In genomic region chr1:126766971-126767370, GRCm38 (mm10) we compare ENCODE assay signal across 21 mouse cellular contexts.
DNase-seq lines count a peak whose midpoint lies in the region; ATAC-seq and TF ChIP-seq lines count a peak whose summit lies in the region.
"Had no signal": no experiment of that assay in that cellular context is flagged by ENCODE, and none has a peak within 500 bp of the region (broad histone marks: within the 10 kb centered on the region; RNA-seq: fewer than 3 reads in every experiment).

No protein-coding gene starts in this region.

- WGBS in heart, postnatal 0 days, result 30% methylated on average over 1 of the region's 1 CpGs
- WGBS in midbrain, embryonic 10.5 days, result 30% methylated on average over 1 of the region's 1 CpGs
- 15% methylated on average over 1 of the region's 1 CpGs for WGBS in midbrain, postnatal 0 days

- H3K27ac ChIP-seq in heart, postnatal 0 days (ENCODE audit: low read depth), result no peak overlapping the region
- peak overlapping the region; percentile 79 for H3K27ac ChIP-seq in midbrain, embryonic 10.5 days (replicated peaks)
- no peak overlapping the region for H3K27ac ChIP-seq in midbrain, postnatal 0 days (ENCODE audit: low read depth, low read length)
- no peak overlapping the region for H3K27ac ChIP-seq in gastrocnemius, adult 2 months
- H3K27ac ChIP-seq: embryonic facial prominence, embryonic 12.5 days; forebrain, embryonic 12.5 days; hindbrain, embryonic 12.5 days had no signal

- no peaks in the 10 kb centered on the region for H3K27me3 ChIP-seq in heart, postnatal 0 days (ENCODE audit: control insufficient read depth, insufficient read depth, low read length)
- H3K27me3 ChIP-seq in midbrain, embryonic 10.5 days (ENCODE audit: low read depth, poor library complexity, severe bottlenecking), result peaks cover 19% of the 10 kb centered on the region
- no peaks in the 10 kb centered on the region for H3K27me3 ChIP-seq in midbrain, postnatal 0 days (ENCODE audit: insufficient read depth, low read length)
- H3K27me3 ChIP-seq: CH12.LX; embryonic facial prominence, embryonic 12.5 days; forebrain, embryonic 12.5 days; hindbrain, embryonic 12.5 days had no signal

- H3K4me3 ChIP-seq in heart, postnatal 0 days (ENCODE audit: low read depth, low read length), result no peak overlapping the region
- H3K4me3 ChIP-seq in midbrain, embryonic 10.5 days, result no peak overlapping the region
- H3K4me3 ChIP-seq in midbrain, postnatal 0 days (ENCODE audit: low read depth, low read length), result no peak overlapping the region
- H3K4me3 ChIP-seq in gastrocnemius, adult 2 months, result no peak overlapping the region
- H3K4me3 ChIP-seq: embryonic facial prominence, embryonic 12.5 days; forebrain, embryonic 12.5 days; hindbrain, embryonic 12.5 days had no signal

- no peaks in the 10 kb centered on the region for H3K36me3 ChIP-seq in heart, postnatal 0 days (replicated peaks; ENCODE audit: control insufficient read depth, insufficient read depth, low read length)
- no peaks in the 10 kb centered on the region for H3K36me3 ChIP-seq in midbrain, embryonic 10.5 days
- H3K36me3 ChIP-seq in midbrain, postnatal 0 days (ENCODE audit: insufficient read depth, low read length), result no peaks in the 10 kb centered on the region
- H3K36me3 ChIP-seq: embryonic facial prominence, embryonic 12.5 days; forebrain, embryonic 12.5 days; hindbrain, embryonic 12.5 days had no signal

- no peak overlapping the region for H3K9ac ChIP-seq in heart, postnatal 0 days (replicated peaks; ENCODE audit: low read depth, low read length)
- no peak overlapping the region for H3K9ac ChIP-seq in midbrain, postnatal 0 days (replicated peaks; ENCODE audit: low read length, poor library complexity, severe bottlenecking)
- H3K9ac ChIP-seq: embryonic facial prominence, embryonic 12.5 days; forebrain, embryonic 12.5 days; hindbrain, embryonic 12.5 days had no signal

- no peak for TF ChIP-seq CTCF in heart, postnatal 0 days (IDR thresholded peaks at IDR 0.05; ENCODE audit: low read depth)
- no peak for TF ChIP-seq CTCF in midbrain, postnatal 0 days (IDR thresholded peaks at IDR 0.05)
- no peak for TF ChIP-seq CTCF in gastrocnemius, adult 2 months (IDR thresholded peaks at IDR 0.05)

- no peak overlapping the region for H3K4me2 ChIP-seq in heart, postnatal 0 days (ENCODE audit: low read depth, low read length)
- no peak overlapping the region for H3K4me2 ChIP-seq in midbrain, postnatal 0 days (ENCODE audit: low read depth, low read length, poor library complexity, severe bottlenecking)
- H3K4me2 ChIP-seq: embryonic facial prominence, embryonic 12.5 days; forebrain, embryonic 12.5 days; hindbrain, embryonic 12.5 days had no signal

- peak; percentile 20 for DNase-seq in adrenal gland, postnatal 10 days
- no peak for DNase-seq in adrenal gland, postnatal 4 days (ENCODE audit: low spot score in 2 of 2)
- DNase-seq in heart, postnatal 0 days (ENCODE audit: low spot score), result peak; percentile 72
- DNase-seq in heart, postnatal 36 days, result no peak
- no peak for DNase-seq in midbrain, embryonic 10.5 days (ENCODE audit: low spot score)
- DNase-seq in midbrain, postnatal 0 days (ENCODE audit: low spot score), result no peak
- DNase-seq in fibroblast of lung, adult 2 months (ENCODE audit: low read depth), result peak; percentile 8
- DNase-seq in gastrocnemius, adult 2 months, result no peak
- DNase-seq: cerebellum, adult 8-10 months; cerebellum, postnatal 14 days; gastrocnemius, postnatal 14 days; heart, postnatal 4 days; kidney, postnatal 10 days had no signal

- intact Hi-C loops in heart, postnatal 36 days (cut with DNase I), result no loop called here
- intact Hi-C loops in gastrocnemius, adult 2 months (cut with DNase I), result no loop called here

- no peaks in the 10 kb centered on the region for H3K9me3 ChIP-seq in heart, postnatal 0 days (replicated peaks; ENCODE audit: control insufficient read depth, low read length)
- H3K9me3 ChIP-seq in midbrain, embryonic 10.5 days (replicated peaks), result no peaks in the 10 kb centered on the region
- no peaks in the 10 kb centered on the region for H3K9me3 ChIP-seq in midbrain, postnatal 0 days (ENCODE audit: low read length)
- H3K9me3 ChIP-seq: embryonic facial prominence, embryonic 12.5 days; forebrain, embryonic 12.5 days; hindbrain, embryonic 12.5 days had no signal

- no peak for ATAC-seq in heart, postnatal 0 days (ENCODE audit: insufficient read depth, low read depth)
- ATAC-seq in midbrain, postnatal 0 days (ENCODE audit: low FRiP score), result no peak
- ATAC-seq: forebrain, embryonic 16.5 days; hindbrain, embryonic 16.5 days; inflammation-experienced regulatory T-cells, adult 6 months; intestine, postnatal 0 days had no signal

- 0 out of 2 replicates have a peak, but pooled peaks cover 3% of the 10 kb centered on the region for H3K4me1 ChIP-seq in heart, postnatal 0 days (ENCODE audit: control insufficient read depth, insufficient read depth)
- H3K4me1 ChIP-seq in midbrain, embryonic 10.5 days, result peaks cover 52% of the 10 kb centered on the region
- H3K4me1 ChIP-seq in midbrain, postnatal 0 days (ENCODE audit: insufficient read depth, low read length), result no peaks in the 10 kb centered on the region
- H3K4me1 ChIP-seq: embryonic facial prominence, embryonic 12.5 days had no signal

- no peak for TF ChIP-seq EP300 in heart, postnatal 0 days (IDR thresholded peaks at IDR 0.05; ENCODE audit: low read depth)

Comparison
In these comparisons a context has a peak if more than half of its experiments do, and no peak if none do; other contexts are left out.
1. DNase-seq: peak in adrenal gland, postnatal 10 days (single experiment), heart, postnatal 0 days (single experiment) and fibroblast of lung, adult 2 months (single experiment); none in adrenal gland, postnatal 4 days (0 of 2), heart, postnatal 36 days (0 of 2), midbrain, embryonic 10.5 days (single experiment), midbrain, postnatal 0 days (single experiment) and gastrocnemius, adult 2 months (single experiment).